Mouse (Mus musculus) bone marrow, adult 2 months (tissue): ENCODE data around the gene Thop1.

Source experiments
- CTCF ChIP-seq: fragments of 200-500 bp; IDR thresholded peaks from 2 replicates; pipeline ENCODE4 v1.5.1; 2011; ENCODE audit warnings: low read length, control low read depth; ENCODE audit not compliant: control insufficient read depth, insufficient read depth
- POLR2A ChIP-seq: fragments of 200-500 bp; IDR thresholded peaks from 2 replicates; pipeline ENCODE4 v1.6.1; 2011; ENCODE audit warnings: low read depth, mild to moderate bottlenecking, control low read depth, low read length, borderline replicate concordance; ENCODE audit not compliant: control insufficient read depth

DNA sequence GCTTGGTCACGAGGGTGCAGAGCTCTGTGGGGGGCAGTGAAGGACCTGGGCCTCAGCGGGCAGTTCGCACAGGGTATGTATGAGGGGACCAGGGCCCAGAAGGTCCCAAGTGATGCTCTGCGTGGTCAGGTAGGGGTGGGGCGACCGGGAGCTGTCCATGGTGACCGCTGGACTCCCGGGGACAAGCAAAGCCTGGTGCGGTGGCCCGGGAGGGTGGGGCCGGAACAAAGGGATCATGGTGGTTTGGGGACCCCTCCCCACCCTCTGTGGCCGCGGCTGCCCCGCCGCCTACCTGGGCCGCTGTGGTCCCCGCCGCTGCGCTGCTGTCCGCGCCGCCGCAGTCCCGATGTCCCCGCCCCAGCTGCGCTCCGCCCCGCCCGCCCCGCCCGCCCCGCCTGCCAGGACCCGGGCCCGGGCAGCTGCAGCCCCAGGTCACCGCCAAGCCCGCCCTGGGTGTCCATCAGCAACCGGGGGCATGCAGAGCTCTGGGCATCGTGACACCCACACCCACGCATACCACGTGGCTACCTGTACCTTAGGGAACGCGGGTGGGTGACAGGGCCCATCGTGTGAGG is 44.7 kb upstream of the Thop1 start:
- TF ChIP-seq POLR2A (no peak), CTCF (no peak)
